Mouse (Mus musculus): ENCODE measurements around the gene Hmgb2. TPM values are rescaled to one million over a fixed set of nuclear protein-coding genes. Genes with fewer than 3 reads are reported as not detected.

The Hmgb2 gene
- 159 and 161 TPM in 2 replicates for polyA plus RNA-seq (2012)

GRCm38 (mm10) chr8:57511316-57512118 is at the start of gene Hmgb2:
Gene Hmgb2 (plus strand): TSS chr8:57511907.

DNA sequence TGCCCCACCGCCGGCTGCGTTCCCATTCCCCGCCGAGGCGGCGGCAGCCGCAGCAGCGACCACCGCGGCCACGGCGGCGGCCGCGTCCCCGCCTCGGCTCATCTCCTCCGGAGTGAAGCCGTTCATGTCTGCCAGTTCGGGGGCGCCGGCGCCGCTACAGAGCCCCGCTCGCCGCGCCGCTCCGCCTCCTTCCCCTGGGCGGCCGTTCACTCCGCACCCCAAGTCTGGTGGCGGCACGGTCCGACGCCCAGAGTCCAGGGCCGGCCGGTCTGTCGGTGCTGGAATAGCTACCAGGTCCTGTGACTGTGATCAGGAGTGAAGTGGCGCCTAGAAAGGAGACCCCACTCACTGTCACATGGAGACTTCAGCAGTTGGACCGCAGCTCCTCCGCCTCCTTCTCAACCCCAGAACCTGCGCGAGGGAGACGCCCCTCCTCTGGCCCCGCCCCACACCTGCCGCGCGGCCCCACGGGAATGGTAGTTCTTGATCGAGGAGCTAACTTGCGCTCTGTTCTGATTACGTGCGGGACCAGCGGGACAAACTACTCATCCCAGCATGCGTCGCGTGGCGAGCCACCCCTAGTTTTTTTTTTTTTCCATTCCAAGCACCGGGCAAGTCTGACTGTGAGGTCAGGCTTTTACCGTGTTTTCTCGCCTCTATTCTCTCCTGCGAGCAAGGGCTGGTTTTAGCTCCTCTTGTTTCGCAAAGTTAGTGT is 24.1 kb upstream of the Hmgb2 start, which contains the start of gene Sap30:
TSS of gene Sap30 (minus strand) at position 420 of the 715 bp plus-strand sequence.

Other genes starting within 250 kb of the Hmgb2 start
- 0.04 TPM in 1 of 2 replicates, not detected in the other for gene Hand2, start 190.9 kb upstream of the Hmgb2 start, polyA plus RNA-seq (2012)
- not detected in 2 replicates for gene Scrg1, start 56.0 kb upstream of the Hmgb2 start, polyA plus RNA-seq (2012)
- gene Sap30, start 24.0 kb upstream of the Hmgb2 start, polyA plus RNA-seq (2012): 53.9 and 56.3 TPM in 2 replicates
- 2.1 and 2.4 TPM in 2 replicates for gene Galnt7, start 141.1 kb downstream of the Hmgb2 start, polyA plus RNA-seq (2012)